Mouse (Mus musculus): ENCODE data around the gene Slc34a2.

- no peak for TF ChIP-seq CTCF (IDR thresholded peaks at IDR 0.05; ENCODE audit: low read depth)
- TF ChIP-seq EP300 (IDR thresholded peaks at IDR 0.05; ENCODE audit: low read depth), result no peak
Observed at GRCm38 (mm10) chr5:53018316-53018715, 19.6 kb upstream of the Slc34a2 start.

All from liver, postnatal 0 days (tissue).